Mouse (Mus musculus): ENCODE measurements around the gene Smbd1.

The Smbd1 gene

GRCm38 (mm10) chr16:32813771-32814170 is 3.5 kb upstream of the Smbd1 start:
- no peak for DNase-seq (ENCODE audit: low read depth, low spot score)

GRCm38 (mm10) chr16:32813362-32813761 is 3.1 kb upstream of the Smbd1 start:
- no peak for DNase-seq (ENCODE audit: low read depth, low spot score)

GRCm38 (mm10) chr16:32812888-32813361 is 2.6 kb upstream of the Smbd1 start:
- DNase-seq (ENCODE audit: low read depth, low spot score), result peak; percentile 50

- no peak for DNase-seq (ENCODE audit: low read depth, low spot score)
These were observed 2.7 kb downstream of the Smbd1 start for GRCm38 (mm10) chr16:32807408-32808185.

- no peak for DNase-seq (ENCODE audit: low read depth, low spot score)
These were observed 5.1 kb downstream of the Smbd1 start for GRCm38 (mm10) chr16:32805151-32805550.

- DNase-seq (ENCODE audit: low read depth, low spot score), result no peak
These were observed 6.4 kb downstream of the Smbd1 start for GRCm38 (mm10) chr16:32803901-32804300.

GRCm38 (mm10) chr16:32803252-32803853 is 6.9 kb downstream of the Smbd1 start:
- DNase-seq (ENCODE audit: low read depth, low spot score), result peak; percentile 50

- DNase-seq (ENCODE audit: low read depth, low spot score), result no peak
These were observed 12.9 kb downstream of the Smbd1 start, which contains the start of gene Muc20 for GRCm38 (mm10) chr16:32797426-32797689. Muc20 (minus strand) TSS chr16:32797435.

- DNase-seq (ENCODE audit: low read depth, low spot score), result no peak
These were observed 13.4 kb downstream of the Smbd1 start for GRCm38 (mm10) chr16:32796676-32797425.

GRCm38 (mm10) chr16:32795177-32795576 is 15.1 kb downstream of the Smbd1 start:
- no peak for DNase-seq (ENCODE audit: low read depth, low spot score)

GRCm38 (mm10) chr16:32790056-32790455 is 20.2 kb downstream of the Smbd1 start:
- no peak for DNase-seq (ENCODE audit: low read depth, low spot score)

- DNase-seq (ENCODE audit: low read depth, low spot score), result peak; percentile 22
These were observed 25.4 kb downstream of the Smbd1 start for GRCm38 (mm10) chr16:32784840-32785239.

GRCm38 (mm10) chr16:32783324-32784062 is 26.8 kb downstream of the Smbd1 start:
- DNase-seq (ENCODE audit: low read depth, low spot score), result no peak

- no peak for DNase-seq (ENCODE audit: low read depth, low spot score)
These were observed 31.3 kb downstream of the Smbd1 start for GRCm38 (mm10) chr16:32778956-32779355.

- DNase-seq (ENCODE audit: low read depth, low spot score), result no peak
These were observed 33.6 kb downstream of the Smbd1 start for GRCm38 (mm10) chr16:32776676-32777075.

GRCm38 (mm10) chr16:32766904-32767303 is 43.4 kb downstream of the Smbd1 start:
- DNase-seq (ENCODE audit: low read depth, low spot score), result no peak

- DNase-seq (ENCODE audit: low read depth, low spot score), result no peak
These were observed 45.3 kb downstream of the Smbd1 start for GRCm38 (mm10) chr16:32764961-32765360.

- no peak for DNase-seq (ENCODE audit: low read depth, low spot score)
These were observed 45.7 kb downstream of the Smbd1 start for GRCm38 (mm10) chr16:32764550-32764949.
